Mouse (Mus musculus): ENCODE data around the gene Mical2.

Gene Mical2

DNA sequence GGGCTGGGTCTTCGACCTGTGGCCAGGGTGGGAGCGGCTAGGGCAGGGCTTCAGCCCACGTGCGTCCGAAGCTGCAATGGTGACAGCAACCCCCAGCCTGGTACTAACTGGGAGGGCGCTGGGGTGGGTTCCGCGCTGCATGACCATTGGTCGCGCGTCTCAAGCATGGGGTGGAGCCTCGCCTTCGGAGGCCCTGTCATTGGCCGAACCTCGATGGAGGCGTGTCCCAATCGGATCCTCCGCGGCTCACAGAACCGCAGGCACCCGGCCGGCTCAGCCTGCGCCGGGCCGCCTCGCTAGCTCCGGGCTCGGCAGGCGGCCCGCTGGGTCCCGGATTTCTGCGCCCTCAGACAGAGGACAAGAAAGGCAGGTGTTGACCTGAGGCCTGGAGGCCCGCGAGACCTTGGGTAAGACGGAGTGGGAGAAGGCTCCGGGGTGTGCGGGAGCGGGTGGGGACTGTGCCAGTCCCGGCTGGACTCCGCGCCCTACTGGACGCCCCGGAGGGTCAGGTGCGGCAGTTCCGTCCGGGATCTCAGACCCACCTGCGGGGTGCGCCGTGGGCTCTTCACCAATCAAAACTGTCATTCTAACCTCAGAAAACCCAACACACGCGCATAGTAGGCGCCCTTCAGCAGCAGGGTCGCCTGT, at the start of gene Mical2:
TSS of gene Mical2 (plus strand) at position 242 of the 648 bp plus-strand sequence.
- DNase-seq, result peak; percentile 84

DNA sequence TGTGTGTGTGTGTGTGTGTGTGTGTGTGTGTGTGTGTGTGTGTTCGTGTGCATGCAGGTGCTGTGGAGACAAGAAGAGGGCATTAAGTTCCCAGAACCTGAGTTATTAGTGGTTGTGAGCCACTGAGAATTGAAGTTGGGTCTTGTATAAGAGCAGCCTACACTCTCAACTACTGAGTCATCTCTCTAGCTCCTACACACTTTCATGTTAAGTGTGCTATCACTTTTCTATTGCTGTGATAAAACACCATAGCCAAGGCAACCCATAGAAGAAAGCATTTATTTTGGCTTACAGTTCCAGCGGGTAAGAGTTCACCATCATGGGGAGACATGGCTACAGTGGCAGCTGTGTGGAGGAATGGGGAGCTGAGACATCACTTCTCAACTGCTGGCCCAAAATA, 49.0 kb upstream of the Mical2 start:
- no peak for DNase-seq

- peak; percentile 71 for DNase-seq
Observed at GRCm38 (mm10) chr7:112180235-112180705, 45.4 kb upstream of the Mical2 start.

DNA sequence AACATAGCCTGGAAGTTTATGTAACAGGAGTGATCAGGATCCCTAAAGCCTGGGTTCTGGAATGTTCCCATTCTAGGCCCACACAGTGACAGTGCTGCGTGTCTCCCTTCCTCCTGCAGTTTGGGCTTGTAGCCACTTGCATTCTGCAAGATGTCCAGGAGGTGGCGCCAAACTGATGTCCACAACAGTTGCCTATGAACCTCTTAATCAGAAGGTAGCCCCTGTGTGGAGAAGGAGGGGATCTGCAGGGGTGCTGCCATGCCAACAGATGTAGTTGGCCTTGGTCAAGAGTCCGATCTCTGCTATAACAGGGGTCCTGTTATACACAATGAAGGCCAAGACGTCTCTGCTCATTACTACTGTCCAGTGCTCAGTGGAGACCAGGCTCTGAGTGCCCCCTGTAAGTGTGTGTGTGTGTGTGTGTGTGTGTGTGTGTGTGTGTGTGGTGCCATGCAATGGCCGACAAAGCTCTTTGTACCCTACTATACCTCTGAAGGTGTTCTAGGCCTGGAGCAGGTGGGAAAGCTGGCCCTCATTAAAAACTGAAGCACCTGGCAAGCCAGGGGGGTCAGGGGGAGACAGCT, 42.3 kb upstream of the Mical2 start:
- peak; percentile 79 for DNase-seq

DNA sequence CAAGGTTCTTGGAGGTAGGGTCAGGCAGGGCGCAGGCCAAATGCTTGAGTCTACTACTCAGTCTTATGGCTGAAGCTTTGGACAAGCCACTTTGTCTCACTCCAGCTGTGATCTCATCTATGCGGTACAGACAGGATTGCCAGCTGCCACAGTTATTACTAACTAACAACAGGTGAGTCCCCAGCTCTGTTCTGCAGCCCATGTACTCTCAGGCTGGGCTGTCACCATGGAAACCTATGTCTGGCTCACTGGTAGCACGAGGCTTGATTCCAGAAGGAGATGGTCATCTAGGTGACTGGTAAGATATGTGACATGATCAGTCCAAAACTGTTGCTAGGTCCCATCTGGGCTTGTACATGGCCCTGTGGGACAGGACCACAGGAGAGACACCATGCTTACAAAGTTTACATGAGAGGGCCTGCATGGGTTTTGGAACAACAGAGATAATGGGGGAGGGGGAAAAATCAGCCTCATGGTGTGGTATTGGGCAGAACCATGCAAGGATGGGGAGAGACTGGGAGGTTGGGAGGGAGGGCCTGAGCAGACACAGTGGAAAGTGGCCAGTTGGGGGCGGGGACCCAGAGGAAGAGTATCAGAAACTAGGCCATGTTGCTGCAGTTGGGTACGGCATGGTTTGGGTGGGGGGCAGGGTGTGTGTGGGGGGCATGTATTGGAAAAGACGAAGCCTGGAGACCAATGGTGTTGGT, 41.0 kb upstream of the Mical2 start:
- no peak for DNase-seq

DNA sequence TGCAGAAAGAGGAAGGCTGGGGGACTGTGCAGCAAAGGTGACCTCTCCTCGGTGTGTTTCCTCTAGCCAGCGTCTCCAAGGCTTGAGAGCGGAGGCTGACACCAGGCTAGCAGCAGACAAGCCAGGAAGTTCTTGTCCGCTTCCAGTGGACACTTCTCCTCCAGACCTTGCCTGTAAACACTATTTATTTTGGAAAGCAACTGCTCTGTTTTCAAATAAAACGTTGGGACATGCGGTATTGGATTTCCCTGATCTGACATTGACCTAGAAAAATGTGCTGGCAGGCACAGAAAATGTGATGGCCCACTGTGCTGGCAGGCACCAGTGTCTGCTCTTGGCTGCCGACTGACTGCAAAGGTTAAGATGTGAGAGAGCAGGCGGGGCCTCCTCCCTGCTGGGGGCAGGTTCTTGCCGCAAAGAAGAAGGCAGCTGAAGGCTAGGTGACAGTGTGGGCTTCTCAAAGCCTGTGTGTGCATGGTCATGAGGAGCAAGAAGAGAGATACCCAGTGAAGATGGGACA, 40.4 kb upstream of the Mical2 start:
- no peak for DNase-seq

DNA sequence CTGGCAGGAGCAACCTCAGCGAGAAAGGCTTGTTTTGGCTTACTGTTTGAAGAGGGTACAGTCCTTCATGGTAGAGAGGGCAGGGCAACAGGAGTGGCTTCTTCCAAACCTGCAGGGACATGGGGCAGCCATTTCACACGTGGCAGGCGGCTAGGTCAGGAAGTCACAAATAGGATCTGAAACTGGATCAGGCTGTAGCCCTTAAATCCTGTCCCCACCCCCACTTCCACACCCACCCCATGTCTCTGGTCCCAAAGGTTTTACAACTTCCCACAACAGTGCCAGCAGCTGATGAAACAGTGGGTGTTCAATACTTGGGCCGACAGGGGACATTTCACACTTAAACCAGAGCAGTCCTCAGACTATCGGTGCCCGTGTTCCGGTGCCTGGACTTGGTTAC, 38.8 kb upstream of the Mical2 start:
- no peak for DNase-seq

DNA sequence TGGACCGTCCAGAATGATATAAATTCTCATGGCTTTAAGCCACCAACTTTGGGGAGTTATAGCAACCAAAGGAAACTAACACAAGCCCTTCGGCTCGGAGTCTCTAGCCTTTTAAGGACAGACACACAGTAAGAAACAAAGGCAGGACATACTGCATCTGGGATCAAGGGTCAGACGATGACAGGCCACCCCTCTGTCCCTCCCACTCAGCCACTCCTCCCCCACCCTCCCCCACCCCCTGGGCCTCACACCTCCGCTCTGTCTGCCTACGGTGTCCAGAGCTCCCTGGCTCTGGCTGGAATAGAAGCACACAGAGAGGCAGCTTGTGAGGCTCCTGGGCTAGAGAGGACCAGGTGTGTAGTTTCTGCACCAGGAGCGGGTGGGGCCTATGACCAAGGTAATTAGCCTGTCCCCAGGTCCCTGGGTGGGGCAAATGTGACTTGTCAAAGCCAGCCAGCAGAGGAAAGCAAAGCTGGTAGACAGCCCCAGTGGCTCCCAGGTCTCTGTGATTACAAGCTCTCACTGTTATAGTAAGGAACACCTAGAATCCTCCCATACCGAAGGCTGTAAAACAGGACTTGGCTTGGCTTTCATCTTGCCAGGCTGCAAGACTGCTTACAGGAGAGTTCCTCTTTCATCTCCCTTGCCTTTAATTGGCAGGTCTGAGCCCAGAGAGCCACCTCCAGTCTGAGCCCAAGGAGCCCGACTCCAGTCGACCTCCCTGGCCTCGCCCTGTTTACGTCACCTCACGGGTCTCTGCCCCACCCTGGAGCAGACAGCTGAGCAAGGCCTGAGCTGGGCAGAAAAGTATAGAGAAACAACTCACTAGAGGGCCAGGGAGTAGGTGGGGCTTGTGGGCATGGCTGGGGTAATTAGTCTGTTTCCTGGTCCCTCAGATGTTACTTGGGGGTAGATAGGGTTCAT, 37.9 kb upstream of the Mical2 start:
- no peak for DNase-seq

- DNase-seq, result no peak
Observed at GRCm38 (mm10) chr7:112192237-112192636, 33.4 kb upstream of the Mical2 start.

DNA sequence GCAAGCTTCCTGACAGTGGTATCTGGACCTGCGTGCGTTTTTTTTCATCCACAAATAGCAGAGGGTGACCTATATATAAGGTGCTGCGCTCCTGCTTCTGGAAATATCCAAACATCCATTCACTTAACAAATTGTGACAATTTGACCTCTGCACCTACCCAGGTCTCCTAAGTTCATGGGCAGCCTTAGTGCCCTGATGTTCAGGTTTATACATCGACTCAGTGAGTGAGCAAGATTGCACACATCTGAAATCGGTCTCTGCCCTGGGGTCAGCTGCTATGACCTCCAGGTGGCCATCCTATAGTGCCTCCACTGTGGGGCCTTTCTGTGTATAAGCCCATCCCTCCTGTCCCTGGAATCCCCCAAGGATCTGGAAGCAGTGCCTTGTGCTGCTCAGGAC, 32.9 kb upstream of the Mical2 start:
- no peak for DNase-seq

GRCm38 (mm10) chr7:112194286-112194685, 31.4 kb upstream of the Mical2 start:
- DNase-seq, result no peak

- DNase-seq, result no peak
Observed at GRCm38 (mm10) chr7:112197461-112197860, 28.2 kb upstream of the Mical2 start.

DNA sequence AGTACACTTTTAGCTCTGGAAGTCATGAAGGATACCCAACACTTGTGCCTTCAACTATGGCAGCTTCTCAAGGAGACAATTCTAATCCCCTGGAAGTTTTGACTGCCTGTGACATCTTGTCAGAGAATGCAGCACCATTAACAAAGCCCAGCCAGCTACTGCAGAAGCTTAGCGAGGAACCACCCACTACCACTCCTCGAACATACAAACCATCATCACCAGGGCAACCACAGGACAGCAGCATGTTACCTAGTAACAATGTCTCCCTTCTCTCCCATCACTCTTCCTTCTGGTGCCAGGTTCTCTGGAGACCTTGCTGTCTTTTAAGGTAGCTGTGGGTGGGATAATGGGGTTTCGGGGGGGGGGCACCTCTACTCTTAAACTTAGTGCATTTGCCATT, 26.3 kb upstream of the Mical2 start:
- DNase-seq, result no peak

- DNase-seq, result no peak
Observed at GRCm38 (mm10) chr7:112200761-112201160, 24.9 kb upstream of the Mical2 start.

- no peak for DNase-seq
Observed at GRCm38 (mm10) chr7:112202194-112202593, 23.5 kb upstream of the Mical2 start.

DNA sequence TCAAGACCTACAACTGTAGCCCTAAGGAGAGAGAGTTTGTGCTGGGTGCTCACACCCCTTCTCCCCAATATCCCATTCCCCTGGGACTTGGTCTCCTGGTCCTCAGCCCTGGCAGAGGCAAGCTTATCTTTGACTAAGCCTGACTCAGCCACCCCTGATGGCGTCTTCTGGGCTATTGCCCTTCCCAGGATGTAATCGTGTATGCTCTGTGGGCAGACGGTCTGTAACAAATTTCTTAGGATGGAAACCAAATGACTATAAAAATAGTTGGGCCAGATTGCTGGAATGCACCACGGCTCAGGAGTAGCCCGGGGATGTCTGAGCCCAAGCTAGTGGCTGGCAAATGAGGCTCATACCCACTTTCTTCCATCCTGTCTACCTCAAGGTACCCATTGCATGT, 22.8 kb upstream of the Mical2 start:
- DNase-seq, result no peak

DNA sequence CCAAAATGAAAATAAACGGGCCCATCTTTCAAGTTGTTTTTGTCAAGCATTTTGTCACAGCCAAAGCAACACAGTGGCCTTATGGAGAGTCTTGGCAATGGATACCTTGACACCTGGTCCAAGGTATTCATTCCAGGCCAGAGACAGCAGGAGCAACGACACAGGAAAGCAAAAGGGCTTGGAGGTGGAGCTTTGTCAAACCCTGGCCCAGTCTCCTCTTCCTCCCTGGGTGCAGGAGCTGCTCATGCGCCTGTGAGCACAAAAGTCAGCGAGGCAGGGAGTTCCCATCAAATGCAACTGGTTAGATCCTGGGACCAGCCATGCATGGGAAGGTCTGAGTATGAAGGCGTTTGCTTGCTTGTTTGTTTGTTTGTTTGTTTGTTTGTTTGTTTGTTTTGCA, 21.7 kb upstream of the Mical2 start:
- no peak for DNase-seq

DNA sequence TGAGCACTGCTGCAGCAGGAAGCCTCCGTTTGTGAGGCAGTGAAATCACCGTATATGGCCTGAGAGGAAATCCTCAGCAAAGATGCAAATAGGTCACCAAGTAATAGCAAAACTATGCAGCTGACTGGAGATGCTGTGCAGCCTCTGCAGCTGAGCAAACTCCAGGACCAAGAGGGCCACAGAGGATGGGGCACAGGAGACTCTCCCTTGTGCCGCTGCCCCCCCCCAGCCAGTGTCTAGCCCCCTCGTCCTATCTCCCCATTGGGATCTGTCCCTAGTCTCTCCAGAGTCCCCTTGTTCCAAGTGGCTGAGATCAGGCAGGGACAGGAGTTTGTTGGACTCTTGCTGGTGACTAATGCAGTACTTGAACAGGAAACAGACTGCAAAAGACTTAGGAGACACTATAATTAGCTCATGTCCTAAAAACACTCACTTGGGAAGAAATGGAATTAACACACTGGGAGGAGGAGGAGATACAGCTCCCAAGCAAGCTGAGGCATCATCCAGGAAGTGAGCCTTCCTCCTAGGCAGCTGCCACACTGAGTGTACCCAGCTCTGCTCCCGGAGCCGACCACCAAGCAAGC, 21.2 kb upstream of the Mical2 start:
- DNase-seq, result no peak

DNA sequence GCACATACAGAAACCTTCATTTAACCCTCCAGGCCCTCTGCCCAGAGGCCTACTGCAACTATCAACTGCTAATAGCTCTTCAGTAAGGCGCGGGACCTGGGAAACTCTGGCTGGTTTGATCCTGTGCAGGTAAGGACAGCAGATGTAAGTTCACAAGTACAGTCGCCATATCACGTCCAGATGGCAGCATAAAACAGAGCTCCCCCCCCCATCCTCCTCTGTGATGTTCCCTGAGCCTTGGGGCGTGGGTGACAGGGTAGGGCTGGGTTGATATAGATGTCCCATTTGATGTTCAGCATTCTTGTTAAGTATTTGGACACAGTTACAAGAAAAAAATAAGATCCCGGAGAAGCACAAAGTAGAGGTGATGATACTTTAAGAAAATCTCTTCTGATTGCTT, 20.1 kb upstream of the Mical2 start:
- no peak for DNase-seq

DNA sequence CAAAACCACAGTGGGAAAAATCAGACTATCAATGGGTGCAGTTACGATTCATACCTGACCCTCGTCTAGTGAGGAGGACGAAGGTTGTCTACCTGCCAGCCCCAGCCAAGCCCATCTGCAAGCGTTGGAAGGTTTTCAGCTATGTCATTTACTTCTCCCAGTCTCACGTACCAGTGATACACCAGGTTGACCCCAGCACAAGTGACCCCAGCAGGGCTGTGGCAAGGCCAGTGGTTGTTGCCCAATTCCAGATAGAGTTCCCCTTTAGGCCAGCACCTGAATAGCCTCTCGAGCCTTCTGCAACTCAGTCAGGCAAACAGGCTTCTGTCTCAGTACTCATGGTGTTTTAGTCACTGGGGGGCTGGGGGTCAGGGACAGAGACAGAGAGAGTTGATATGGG, 17.9 kb upstream of the Mical2 start:
- no peak for DNase-seq

DNA sequence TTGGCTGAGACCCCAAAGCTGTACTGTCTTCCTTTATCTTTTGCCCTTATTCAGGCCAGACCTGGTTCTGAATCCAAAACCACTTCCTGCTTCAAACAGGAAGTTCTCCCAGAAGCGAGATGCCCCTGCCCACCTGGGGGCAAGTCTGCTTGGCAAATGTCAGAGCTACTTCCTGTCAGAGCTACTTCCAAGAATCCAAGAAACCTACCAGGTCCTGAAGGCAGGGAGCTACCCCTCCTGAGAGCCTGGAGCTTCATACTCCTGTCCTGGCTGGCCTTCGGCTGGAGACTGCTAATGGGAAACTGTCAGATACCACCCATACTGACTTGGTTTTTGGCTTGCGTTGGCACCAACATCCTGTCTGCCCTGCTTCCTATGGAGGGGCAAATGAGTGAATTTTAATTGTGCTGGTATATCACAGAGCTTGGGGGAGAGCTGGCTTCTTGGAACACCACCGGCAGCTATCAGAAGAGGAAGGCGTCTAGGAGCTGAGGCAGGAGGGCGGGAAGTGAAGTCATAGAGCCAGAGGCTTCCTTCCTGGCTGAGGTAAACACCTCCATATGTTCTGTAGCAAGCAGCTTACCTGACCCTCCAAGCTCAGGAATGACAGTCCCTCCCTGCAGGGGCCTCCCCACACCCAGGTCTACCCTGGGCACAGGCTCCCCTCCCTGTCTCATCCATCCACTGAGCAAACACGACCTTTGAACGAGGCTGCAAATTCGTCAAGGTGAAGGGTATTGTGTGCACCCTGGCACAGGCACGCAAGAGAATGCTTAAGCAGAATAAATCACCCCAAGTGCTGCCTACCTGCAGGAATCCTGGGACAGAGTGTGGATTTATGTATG, 17.1 kb upstream of the Mical2 start:
- DNase-seq, result no peak

DNA sequence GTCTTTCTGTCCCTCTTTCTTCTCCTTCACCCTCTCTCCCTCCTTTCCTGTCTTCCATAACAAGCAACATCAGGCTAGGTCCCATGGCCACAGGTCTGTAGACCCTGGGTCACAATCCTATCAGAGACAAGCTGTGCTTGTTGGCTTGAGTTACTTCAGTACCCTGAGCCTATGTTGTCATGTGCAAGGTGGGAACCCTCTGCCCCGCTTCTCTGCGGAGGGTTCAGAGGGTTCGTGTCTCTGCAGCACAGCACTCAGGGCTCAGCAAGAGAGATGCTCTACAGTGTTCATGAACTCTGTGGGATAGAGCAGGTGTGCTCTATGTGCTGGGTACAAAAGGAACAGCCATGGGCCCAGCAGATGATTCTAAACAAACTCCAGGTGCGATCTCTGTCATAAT, 16.0 kb upstream of the Mical2 start:
- DNase-seq, result no peak

All from liver (tissue).